Mouse (Mus musculus) gastrocnemius, postnatal 36 days (tissue): Measurements from ENCODE around the gene Adam10. TPM values are rescaled to one million over a fixed set of nuclear protein-coding genes. Genes with fewer than 3 reads are reported as not detected.

ENCODE experiments used
- DNase-seq, 2 experiments: peaks; one replicate each; pipeline ENCODE4 v3.0.0; 2022
- intact Hi-C: fragments of 180-260 bp; cut with DNase I; formaldehyde crosslinking; loops from one replicate; pipeline ENCODE4 v1.15.1; 2025
- total RNA-seq, 2 experiments: library from RNA; stranded (reverse); gene quantifications; 2 replicates each; pipeline ENCODE4 v1.2.3; 2021

Gene Adam10
- total RNA-seq, 2 experiments from 2014 or later = 13.6 to 14.5 TPM

DNA sequence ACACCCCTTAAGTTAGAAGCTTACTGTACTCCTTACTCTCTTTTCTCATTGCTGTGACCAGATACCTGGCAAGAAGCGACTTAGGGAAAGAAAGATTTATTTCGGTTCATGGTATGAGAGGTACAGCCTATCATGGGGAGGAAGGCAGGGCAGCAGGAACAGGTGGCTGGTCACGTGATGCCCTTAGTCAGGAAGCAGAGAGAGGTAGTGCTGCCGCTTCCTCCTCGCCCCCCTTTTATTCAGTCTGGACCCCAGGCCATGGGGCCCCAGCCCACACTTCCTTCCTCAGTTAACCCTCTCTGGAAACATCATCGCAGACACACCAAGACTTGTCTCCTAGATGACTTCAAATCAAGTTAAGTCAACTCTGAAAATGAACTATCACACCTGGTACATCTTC, 7.5 kb upstream of the Adam10 start:
- DNase-seq = no peak
- intact Hi-C loops = no loop called here

GRCm38 (mm10) chr9:70671772-70672579, 6.8 kb upstream of the Adam10 start:
- no peak for DNase-seq
- intact Hi-C loops = no loop called here

GRCm38 (mm10) chr9:70673656-70674055, 5.1 kb upstream of the Adam10 start:
- no peak for DNase-seq
- intact Hi-C loops = no loop called here

DNA sequence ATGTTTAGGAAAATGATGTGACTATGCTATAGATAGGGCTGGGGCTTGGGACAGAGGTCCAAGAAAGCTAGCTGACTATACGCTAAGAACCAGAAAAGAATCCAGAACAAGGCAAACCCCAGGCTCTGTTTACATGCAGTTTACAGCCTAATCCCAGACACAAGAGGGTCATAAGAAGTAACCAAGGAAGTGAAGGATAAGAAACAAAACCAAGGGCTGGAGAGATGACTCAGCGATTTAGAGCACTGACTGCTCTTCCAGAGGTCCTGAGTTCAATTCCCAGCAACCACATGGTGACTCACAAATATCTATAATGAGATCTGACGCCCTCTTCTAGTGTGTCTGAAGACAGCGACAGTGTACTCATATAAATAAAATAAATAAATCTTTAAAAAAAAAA, 3.7 kb upstream of the Adam10 start:
- no peak for DNase-seq
- intact Hi-C loops = loop anchor here (5.0 kb wide), 1 partner anchor 257 kb away; no protein-coding TSS in a partner anchor

DNA sequence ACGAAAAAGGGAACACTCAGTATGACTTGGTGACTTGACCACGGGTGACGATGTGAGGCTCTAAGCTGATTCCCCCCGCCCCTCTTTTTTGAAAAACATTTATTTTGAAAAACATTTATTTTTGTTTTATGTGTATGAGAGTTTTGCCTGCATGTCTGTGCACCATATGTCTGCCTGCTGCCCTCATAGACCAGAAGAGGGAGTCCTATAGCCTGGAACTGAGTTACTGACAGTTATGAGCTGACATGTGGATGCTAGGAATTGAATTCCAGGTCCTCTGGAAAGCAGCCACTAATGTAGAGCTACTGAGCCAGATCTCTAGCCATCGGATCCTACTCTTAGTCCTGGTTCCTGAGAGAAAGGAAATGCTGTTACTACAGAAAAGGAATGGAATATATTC, 2.8 kb upstream of the Adam10 start:
- DNase-seq = no peak
- intact Hi-C loops = loop anchor here (5.0 kb wide), 1 partner anchor 256 kb away; no protein-coding TSS in a partner anchor

- peak in 1 of 2 experiments; percentile 50 for DNase-seq
- intact Hi-C loops = loop anchor here (5.0 kb wide), 1 partner anchor 253 kb away; no protein-coding TSS in a partner anchor
Measured at GRCm38 (mm10) chr9:70679132-70680091, 615 bp downstream of the Adam10 start.

DNA sequence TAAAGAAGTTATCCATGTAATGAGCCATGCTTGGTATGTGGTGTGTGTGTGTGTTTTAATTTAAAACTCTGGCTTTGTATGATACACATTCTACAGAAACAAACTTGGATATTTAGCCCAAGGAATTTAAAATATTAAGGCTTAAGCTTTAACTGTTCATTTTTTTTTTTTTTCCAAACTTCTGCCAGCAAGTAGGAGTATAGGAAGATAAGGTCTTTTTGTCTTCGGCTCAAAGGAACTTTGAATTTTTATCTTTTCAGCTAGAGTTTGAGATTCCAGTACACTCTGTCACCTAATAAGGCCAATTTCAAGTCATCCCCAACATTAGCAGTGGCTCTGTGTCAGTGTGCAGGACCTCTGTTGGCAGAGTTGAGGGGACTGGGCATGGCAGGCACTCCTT, 3.4 kb downstream of the Adam10 start:
- DNase-seq = no peak
- intact Hi-C loops = no loop called here

GRCm38 (mm10) chr9:70688301-70688968, 9.6 kb downstream of the Adam10 start:
- intact Hi-C loops = no loop called here
- DNase-seq = no peak

DNA sequence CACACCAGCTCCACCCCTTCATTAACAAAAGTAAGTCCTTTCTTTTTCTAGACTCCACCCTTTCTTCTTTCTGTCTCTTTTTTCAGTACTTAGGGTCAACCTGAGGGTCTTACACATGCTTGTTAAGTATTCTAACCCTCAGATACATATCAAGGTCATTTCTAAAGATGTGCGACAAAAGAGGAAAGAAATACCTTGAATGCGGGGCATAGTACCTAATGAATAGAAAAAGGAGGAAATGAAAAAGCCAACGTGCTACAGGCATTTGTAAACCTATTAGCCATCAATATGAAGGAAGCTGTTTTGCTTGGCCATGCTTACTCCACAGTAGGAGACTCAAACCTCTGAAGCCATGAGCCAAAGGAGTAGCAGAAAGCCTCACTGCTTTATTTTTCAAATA, 11.1 kb downstream of the Adam10 start:
- intact Hi-C loops = no loop called here
- no peak for DNase-seq

DNA sequence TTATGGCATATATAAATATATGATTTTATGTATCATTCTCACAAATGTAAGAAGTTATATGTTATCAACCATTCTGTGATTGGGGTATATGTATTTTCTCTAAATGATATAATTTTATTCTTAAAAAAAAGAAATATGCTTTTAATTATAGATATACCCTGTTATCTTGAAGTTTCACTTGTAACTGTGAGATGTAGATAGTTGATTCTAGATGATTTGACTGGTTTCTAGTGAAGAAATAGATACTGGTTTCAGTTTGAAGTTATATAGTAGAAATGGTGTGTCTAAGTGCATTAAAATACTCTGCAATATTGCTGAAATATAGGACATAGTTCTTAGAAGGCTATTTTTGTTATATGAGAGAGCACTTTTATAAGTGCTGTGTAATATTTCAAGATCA, 11.8 kb downstream of the Adam10 start:
- intact Hi-C loops = no loop called here
- no peak for DNase-seq

GRCm38 (mm10) chr9:70691772-70692693, 13.2 kb downstream of the Adam10 start:
- DNase-seq = no peak
- intact Hi-C loops = no loop called here

DNA sequence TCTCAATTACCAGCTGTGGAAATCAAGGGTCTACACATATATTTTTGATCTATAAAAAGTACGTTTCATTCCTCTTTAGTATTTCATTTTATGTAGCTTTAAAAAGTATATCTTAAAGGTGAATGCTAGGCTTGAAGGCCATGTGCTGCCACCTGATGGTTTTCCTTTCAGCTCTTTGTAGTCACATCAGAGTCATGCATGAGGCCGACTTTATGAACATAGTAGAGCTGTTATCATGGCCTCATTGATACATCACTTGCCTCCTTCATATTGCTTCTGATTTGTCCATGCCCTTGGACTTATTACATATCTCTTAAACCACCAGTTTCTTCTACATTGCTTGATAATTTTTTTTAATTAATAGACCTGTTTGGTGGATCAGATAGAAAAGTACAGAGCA, 16.9 kb downstream of the Adam10 start:
- DNase-seq = no peak
- intact Hi-C loops = no loop called here

GRCm38 (mm10) chr9:70698090-70698489, 19.3 kb downstream of the Adam10 start:
- DNase-seq = no peak
- intact Hi-C loops = no loop called here

- no peak for DNase-seq
- intact Hi-C loops = no loop called here
Measured at GRCm38 (mm10) chr9:70703597-70704203, 24.9 kb downstream of the Adam10 start.

- intact Hi-C loops = no loop called here
- no peak for DNase-seq
Measured at GRCm38 (mm10) chr9:70706444-70706843, 27.6 kb downstream of the Adam10 start.

DNA sequence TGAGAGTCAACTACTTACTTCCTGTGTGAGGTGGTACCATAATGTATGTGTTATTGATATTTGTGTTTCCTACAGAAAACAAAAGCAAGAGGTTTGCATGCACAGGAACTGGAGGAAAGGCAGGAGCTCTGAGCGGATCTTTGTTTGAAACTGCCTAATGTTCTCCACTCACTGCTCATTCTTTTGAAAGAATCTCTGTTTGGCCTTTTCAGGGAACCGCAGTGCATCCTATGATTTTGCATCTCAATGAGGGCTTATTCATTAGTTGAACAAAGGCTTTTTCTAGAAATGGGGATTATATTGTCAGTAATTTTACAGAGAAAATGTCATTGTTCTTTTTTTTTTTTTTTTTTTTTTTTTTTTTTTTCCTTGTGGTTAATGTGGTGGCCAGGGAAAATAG, 50.7 kb downstream of the Adam10 start:
- DNase-seq = no peak

GRCm38 (mm10) chr9:70731079-70731478, 52.3 kb downstream of the Adam10 start:
- no peak for DNase-seq
- intact Hi-C loops = no loop called here

More for the DNA sequence above, 50.7 kb downstream of the Adam10 start:
- intact Hi-C loops = no loop called here

- intact Hi-C loops = no loop called here
- no peak for DNase-seq
Measured at GRCm38 (mm10) chr9:70733208-70733607, 54.4 kb downstream of the Adam10 start.

DNA sequence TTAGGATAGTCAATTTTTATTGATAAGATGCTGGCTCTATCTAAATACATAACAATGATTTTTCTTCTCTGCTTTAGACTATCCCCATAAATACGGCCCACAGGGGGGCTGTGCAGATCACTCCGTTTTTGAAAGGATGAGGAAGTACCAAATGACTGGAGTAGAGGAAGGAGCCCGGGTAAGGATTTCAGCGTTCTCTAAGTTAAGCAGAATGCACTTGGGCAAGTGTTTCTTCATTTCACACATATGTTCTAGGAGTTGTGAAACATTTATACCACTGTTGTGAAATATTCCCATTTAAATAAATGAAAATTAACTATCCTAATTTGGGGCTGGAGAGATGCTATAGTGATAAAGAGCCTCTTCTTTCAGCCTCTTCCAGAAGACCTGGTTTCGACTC, 61.2 kb downstream of the Adam10 start:
- intact Hi-C loops = no loop called here
- DNase-seq = no peak
